7 mouse cellular contexts compared by ENCODE assay signal in the genomic region with DNA sequence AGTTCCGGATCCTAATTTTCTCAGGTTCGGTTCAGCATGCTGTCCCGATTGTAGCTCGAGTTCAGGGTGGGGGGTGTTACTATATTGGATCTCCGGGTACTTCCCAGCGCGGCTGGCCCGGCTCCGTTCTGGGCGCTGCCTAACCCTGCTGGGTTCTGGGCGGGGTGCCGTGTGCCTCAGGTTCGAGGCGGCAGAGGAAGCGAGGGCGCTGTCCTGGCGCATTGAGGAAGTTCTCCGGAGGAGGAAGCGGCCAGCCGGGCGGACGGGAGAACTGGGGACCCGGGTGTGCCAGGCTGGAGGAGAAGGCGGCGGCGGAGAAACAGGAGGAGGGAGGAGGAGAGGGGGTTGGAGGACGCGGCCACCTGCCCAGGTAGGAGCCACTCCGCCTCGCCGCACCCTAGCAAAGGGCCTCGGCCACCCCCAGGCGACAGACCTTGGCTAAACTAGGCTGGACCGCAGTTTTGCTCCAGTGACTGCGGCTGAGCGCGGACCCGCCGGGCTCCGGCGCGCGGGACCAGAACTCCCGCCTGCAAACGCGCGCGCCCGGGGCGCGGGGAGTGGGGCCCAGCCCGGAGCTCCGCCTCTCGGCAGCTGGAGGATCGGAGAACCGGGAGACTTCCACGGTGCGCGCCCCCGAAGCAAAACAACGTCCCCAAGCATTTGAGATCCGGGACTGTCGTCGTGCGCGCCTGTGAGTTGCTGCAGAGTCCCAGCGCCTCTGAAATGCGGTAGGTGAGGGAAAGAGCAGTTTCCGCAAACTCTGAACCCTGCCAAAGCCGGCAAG. TPM values are rescaled to one million over a fixed set of nuclear protein-coding genes. Genes with fewer than 3 reads are reported as not detected.
DNase-seq lines count a peak whose midpoint lies in the region; ATAC-seq and TF ChIP-seq lines count a peak whose summit lies in the region.

Gene Syk, plus strand, starts transcription at position 296 of the 784 bp plus-strand sequence.

- 0 out of 2 replicates have a peak, but pooled peaks have one; percentile 1 for TF ChIP-seq CTCF in kidney, postnatal 0 days (IDR thresholded peaks at IDR 0.05; ENCODE audit: low read depth)

- H3K9me3 ChIP-seq in embryonic facial prominence, embryonic 13.5 days = no peaks in the 10 kb centered on the region
- H3K9me3 ChIP-seq in heart, embryonic 10.5 days = no peaks in the 10 kb centered on the region
- no peaks in the 10 kb centered on the region for H3K9me3 ChIP-seq in kidney, postnatal 0 days (replicated peaks; ENCODE audit: low read length)
- H3K9me3 ChIP-seq in neural tube, embryonic 12.5 days = no peaks in the 10 kb centered on the region

- H3K27ac ChIP-seq in embryonic facial prominence, embryonic 13.5 days = no peak within 1 kb of the TSS
- H3K27ac ChIP-seq in heart, embryonic 10.5 days = peak within 1 kb of the TSS; percentile 92
- peak within 1 kb of the TSS; percentile 37; the same call in 1 of the 2 replicates for H3K27ac ChIP-seq in kidney, postnatal 0 days
- H3K27ac ChIP-seq in neural tube, embryonic 12.5 days = no peak within 1 kb of the TSS

- H3K27me3 ChIP-seq in embryonic facial prominence, embryonic 13.5 days = peaks cover 18% of the 10 kb centered on the region
- H3K27me3 ChIP-seq in heart, embryonic 10.5 days (ENCODE audit: insufficient read depth, poor library complexity, severe bottlenecking) = 0 out of 2 replicates have a peak, but pooled peaks cover 6% of the 10 kb centered on the region
- H3K27me3 ChIP-seq in kidney, postnatal 0 days (ENCODE audit: insufficient read depth, low read length) = no peaks in the 10 kb centered on the region
- peaks cover 21% of the 10 kb centered on the region for H3K27me3 ChIP-seq in neural tube, embryonic 12.5 days (replicated peaks)

- H3K4me1 ChIP-seq in embryonic facial prominence, embryonic 13.5 days = no peaks in the 10 kb centered on the region
- peaks cover 14% of the 10 kb centered on the region for H3K4me1 ChIP-seq in heart, embryonic 10.5 days
- no peaks in the 10 kb centered on the region for H3K4me1 ChIP-seq in kidney, postnatal 0 days (replicated peaks; ENCODE audit: insufficient read depth, low read length)
- peaks cover 9% of the 10 kb centered on the region; the same call in 1 of the 2 replicates for H3K4me1 ChIP-seq in neural tube, embryonic 12.5 days

- peak within 1 kb of the TSS; percentile 66 for H3K4me3 ChIP-seq in embryonic facial prominence, embryonic 13.5 days
- peak within 1 kb of the TSS; percentile 83 for H3K4me3 ChIP-seq in heart, embryonic 10.5 days
- H3K4me3 ChIP-seq in kidney, postnatal 0 days (replicated peaks; ENCODE audit: low read depth, low read length) = peak within 1 kb of the TSS; percentile 61
- H3K4me3 ChIP-seq in neural tube, embryonic 12.5 days = peak within 1 kb of the TSS; percentile 57

- WGBS in embryonic facial prominence, embryonic 13.5 days = under 1% methylated on average over 68 of the region's 70 CpGs
- under 1% methylated on average over 70 of the region's 70 CpGs for WGBS in heart, embryonic 10.5 days
- under 1% methylated on average over 70 of the region's 70 CpGs for WGBS in kidney, postnatal 0 days
- under 1% methylated on average over 70 of the region's 70 CpGs for WGBS in neural tube, embryonic 12.5 days

- no peaks in the 10 kb centered on the region for H3K36me3 ChIP-seq in embryonic facial prominence, embryonic 13.5 days
- H3K36me3 ChIP-seq in heart, embryonic 10.5 days = no peaks in the 10 kb centered on the region
- no peaks in the 10 kb centered on the region for H3K36me3 ChIP-seq in kidney, postnatal 0 days (ENCODE audit: insufficient read depth, low read length)
- H3K36me3 ChIP-seq in neural tube, embryonic 12.5 days = no peaks in the 10 kb centered on the region

- DNase-seq in adrenal gland, adult 8-10 months = peak; percentile 14
- peak; percentile 83 for DNase-seq in heart, embryonic 10.5 days (ENCODE audit: low spot score)
- DNase-seq in kidney, postnatal 0 days (ENCODE audit: low spot score) = peak; percentile 67
- DNase-seq in lung, adult 18-20 months = peak; percentile 52 to 69
- peak; percentile 67 for DNase-seq in testis, postnatal 10 days (ENCODE audit: low spot score)

- no peak for ATAC-seq in embryonic facial prominence, embryonic 13.5 days (ENCODE audit: insufficient number of reproducible peaks, insufficient read depth, low FRiP score, low TSS enrichment, low read depth)
- ATAC-seq in kidney, postnatal 0 days (replicated peaks; ENCODE audit: low FRiP score, low read depth) = peak; percentile 79
- peak; percentile 53 for ATAC-seq in neural tube, embryonic 12.5 days (ENCODE audit: low FRiP score, low read depth)

- peak within 1 kb of the TSS; percentile 94 for H3K4me2 ChIP-seq in embryonic facial prominence, embryonic 13.5 days
- H3K4me2 ChIP-seq in kidney, postnatal 0 days (ENCODE audit: low read length) = peak within 1 kb of the TSS; percentile 88
- H3K4me2 ChIP-seq in neural tube, embryonic 12.5 days (replicated peaks) = peak within 1 kb of the TSS; percentile 98

- peak within 1 kb of the TSS; percentile 79 for H3K9ac ChIP-seq in embryonic facial prominence, embryonic 13.5 days
- H3K9ac ChIP-seq in kidney, postnatal 0 days (ENCODE audit: low read depth, low read length) = peak within 1 kb of the TSS; percentile 51
- peak within 1 kb of the TSS; percentile 47; the same call in 1 of the 2 replicates for H3K9ac ChIP-seq in neural tube, embryonic 12.5 days

RNA-seq across cellular contexts. Expression of gene Syk, which starts in this region (rescaled TPM):
- total RNA-seq in adrenal gland, adult 8-10 months (2022) = 1 to 10 TPM; 3.4 to 9.2 (median 7.4) TPM
- polyA plus RNA-seq in embryonic facial prominence, embryonic 13.5 days (2015; fragmentation: Nextera tagmentation; extraction: Ambion mirVana) = 3.5 and 3.7 TPM in 2 replicates
- 6.7 and 9.7 TPM in 2 replicates for polyA plus RNA-seq in heart, embryonic 10.5 days (2016; fragmentation: Nextera tagmentation; extraction: Ambion mirVana)
- polyA plus RNA-seq in kidney, postnatal 0 days (2015; fragmentation: Nextera tagmentation; extraction: Ambion mirVana) = 3.3 and 3.8 TPM in 2 replicates
- polyA plus RNA-seq in neural tube, embryonic 12.5 days (2016; fragmentation: Nextera tagmentation; extraction: Ambion mirVana) = 3.0 TPM in 2 replicates

Comparison
In these comparisons a context has a peak if more than half of its experiments do, and no peak if none do; other contexts are left out.
1. DNase-seq: peak in every context shown above with its lines; median percentile 83 in heart, embryonic 10.5 days; 67 in kidney, postnatal 0 days; 67 in testis, postnatal 10 days; 60 in lung, adult 18-20 months; 14 in adrenal gland, adult 8-10 months.
2. H3K27ac ChIP-seq: peak in heart, embryonic 10.5 days (single experiment) and kidney, postnatal 0 days (single experiment); none in embryonic facial prominence, embryonic 13.5 days (single experiment) and neural tube, embryonic 12.5 days (single experiment).
3. Peak in every context shown above with its lines, with median percentiles within 50 percentile points of each other: H3K4me2 ChIP-seq, H3K4me3 ChIP-seq and H3K9ac ChIP-seq.